Mouse (Mus musculus) limb, embryonic 12.5 days (tissue): ENCODE measurements around the gene Tbc1d10b. TPM values are rescaled to one million over a fixed set of nuclear protein-coding genes. Genes with fewer than 3 reads are reported as not detected.

Experiments used
- ATAC-seq: fragments of 200-750 bp; cut with Nextera tagmentation; 2 replicates; pipeline ENCODE4 v1.8.0; 2017; ENCODE audit warnings: low read depth, moderate TSS enrichment; ENCODE audit not compliant: insufficient number of reproducible peaks, insufficient read depth, low FRiP score, low TSS enrichment
- H3K27ac ChIP-seq: fragments of 300-500 bp; sonication (generic); 2 replicates; pipeline ENCODE4 v1.5.1; 2016; ENCODE audit warnings: mild to moderate bottlenecking, moderate library complexity
- H3K27me3 ChIP-seq: fragments of 300-500 bp; sonication (generic); 2 replicates; pipeline ENCODE4 v1.6.1; 2016; ENCODE audit warnings: mild to moderate bottlenecking, moderate library complexity
- H3K36me3 ChIP-seq: fragments of 300-500 bp; sonication (generic); 2 replicates; pipeline ENCODE4 v1.6.1; 2016; ENCODE audit warnings: mild to moderate bottlenecking, moderate library complexity
- H3K4me1 ChIP-seq: fragments of 300-500 bp; sonication (generic); replicated peaks from 2 replicates; pipeline ENCODE4 v1.6.1; 2016
- H3K4me2 ChIP-seq: fragments of 300-500 bp; sonication (generic); 2 replicates; pipeline ENCODE4 v1.6.1; 2016; ENCODE audit warnings: mild to moderate bottlenecking, moderate library complexity
- H3K4me3 ChIP-seq: fragments of 300-500 bp; sonication (generic); replicated peaks from 2 replicates; pipeline ENCODE4 v1.5.1; 2016; ENCODE audit warnings: mild to moderate bottlenecking
- H3K9ac ChIP-seq: fragments of 300-500 bp; sonication (generic); replicated peaks from 2 replicates; pipeline ENCODE4 v1.6.1; 2016; ENCODE audit warnings: mild to moderate bottlenecking, moderate library complexity
- H3K9me3 ChIP-seq: fragments of 300-500 bp; sonication (generic); 2 replicates; pipeline ENCODE4 v1.6.1; 2016; ENCODE audit warnings: mild to moderate bottlenecking, moderate library complexity
- WGBS: fragments of 180-500 bp; shearing (Covaris S2); methylation state at CpG from one replicate; pipeline ENCODE4 v1.1.7; 2016; 5-methylcytosine and 5-hydroxymethylcytosine counted together
- polyA plus RNA-seq: library from polyadenylated mRNA; unstranded; fragments of >200 nt; fragmentation: Nextera tagmentation; extraction: Ambion mirVana; gene quantifications from 2 replicates; pipeline ENCODE4 v1.2.1, GENCODE M21; 2016

Tbc1d10b gene
- polyA plus RNA-seq, 1 experiment from 2014 or later, result 45.3 TPM

- Histone ChIP-seq H3K27ac (peak within 1 kb of the TSS; percentile 89), H3K36me3 (peaks cover 78% of the 10 kb centered on the region), H3K9me3 (no peaks in the 10 kb centered on the region), H3K4me3 (peak within 1 kb of the TSS; percentile 56), H3K4me2 (peak within 1 kb of the TSS; percentile 74), H3K9ac (peak within 1 kb of the TSS; percentile 69), H3K4me1 (peaks cover 20% of the 10 kb centered on the region), H3K27me3 (no peaks in the 10 kb centered on the region)
- WGBS, result under 1% methylated on average over 51 of the region's 51 CpGs
- peak; percentile 95 for ATAC-seq
Observed at GRCm38 (mm10) chr7:127195544-127196295, 12.5 kb downstream of the Tbc1d10b start, which contains the start of gene Cd2bp2. TSS of gene Cd2bp2 (minus strand) at chr7:127196050.

- H3K36me3 ChIP-seq, result peaks cover 68% of the 10 kb centered on the region
Observed at GRCm38 (mm10) chr7:127194633-127195029, 13.6 kb downstream of the Tbc1d10b start.

GRCm38 (mm10) chr7:127194011-127194632, 14.1 kb downstream of the Tbc1d10b start:
- H3K4me3 ChIP-seq, result peak overlapping the region; percentile 56
- peaks cover 62% of the 10 kb centered on the region for H3K36me3 ChIP-seq
- H3K4me2 ChIP-seq, result peak overlapping the region; percentile 74
- peak overlapping the region; percentile 69; the same call in 1 of the 2 replicates for H3K9ac ChIP-seq
- no peaks in the 10 kb centered on the region for H3K9me3 ChIP-seq
- 92% methylated on average over 17 of the region's 17 CpGs for WGBS
- H3K4me1 ChIP-seq, result peaks cover 20% of the 10 kb centered on the region
- no peak overlapping the region for H3K27ac ChIP-seq
- no peaks in the 10 kb centered on the region for H3K27me3 ChIP-seq
- no peak for ATAC-seq

More at GRCm38 (mm10) chr7:127194633-127195029, 13.6 kb downstream of the Tbc1d10b start:
- 75% methylated on average over 7 of the region's 7 CpGs for WGBS
- ATAC-seq, result no peak
- peak overlapping the region; percentile 74 for H3K4me2 ChIP-seq
- H3K4me1 ChIP-seq, result peaks cover 20% of the 10 kb centered on the region
- H3K27me3 ChIP-seq, result no peaks in the 10 kb centered on the region
- H3K4me3 ChIP-seq, result peak overlapping the region; percentile 56
- peak overlapping the region; percentile 89 for H3K27ac ChIP-seq
- no peaks in the 10 kb centered on the region for H3K9me3 ChIP-seq
- peak overlapping the region; percentile 69 for H3K9ac ChIP-seq

- no peaks in the 10 kb centered on the region for H3K27me3 ChIP-seq
- H3K4me1 ChIP-seq, result peaks cover 20% of the 10 kb centered on the region
- no peak for ATAC-seq
- peaks cover 51% of the 10 kb centered on the region for H3K36me3 ChIP-seq
- 91% methylated on average over 5 of the region's 5 CpGs for WGBS
- H3K9ac ChIP-seq, result no peak overlapping the region
- no peak overlapping the region for H3K4me2 ChIP-seq
- no peaks in the 10 kb centered on the region for H3K9me3 ChIP-seq
- H3K27ac ChIP-seq, result no peak overlapping the region
- no peak overlapping the region for H3K4me3 ChIP-seq
Observed at GRCm38 (mm10) chr7:127192989-127193388, 15.3 kb downstream of the Tbc1d10b start.

- no peak for ATAC-seq
- no peak overlapping the region for H3K4me3 ChIP-seq
- no peak overlapping the region for H3K27ac ChIP-seq
- H3K4me1 ChIP-seq, result peaks cover 13% of the 10 kb centered on the region
- H3K36me3 ChIP-seq, result peaks cover 38% of the 10 kb centered on the region
- no peaks in the 10 kb centered on the region for H3K27me3 ChIP-seq
- H3K9me3 ChIP-seq, result no peaks in the 10 kb centered on the region
- no peak overlapping the region for H3K4me2 ChIP-seq
- no peak overlapping the region for H3K9ac ChIP-seq
- 86% methylated on average over 6 of the region's 6 CpGs for WGBS
Observed at GRCm38 (mm10) chr7:127190672-127191071, 17.6 kb downstream of the Tbc1d10b start.

GRCm38 (mm10) chr7:127188305-127189276, 19.7 kb downstream of the Tbc1d10b start:
- no peak for ATAC-seq
- no peak overlapping the region for H3K4me3 ChIP-seq
- H3K4me1 ChIP-seq, result no peaks in the 10 kb centered on the region
- H3K27ac ChIP-seq, result no peak overlapping the region
- H3K9me3 ChIP-seq, result no peaks in the 10 kb centered on the region
- no peak overlapping the region for H3K9ac ChIP-seq
- peaks cover 27% of the 10 kb centered on the region for H3K36me3 ChIP-seq
- H3K4me2 ChIP-seq, result no peak overlapping the region
- no peaks in the 10 kb centered on the region for H3K27me3 ChIP-seq
- 83% methylated on average over 17 of the region's 17 CpGs for WGBS

GRCm38 (mm10) chr7:127187351-127187750, 20.9 kb downstream of the Tbc1d10b start:
- no peak for ATAC-seq
- H3K27me3 ChIP-seq, result no peaks in the 10 kb centered on the region
- H3K4me2 ChIP-seq, result no peak overlapping the region
- 65% methylated on average over 10 of the region's 10 CpGs for WGBS
- H3K4me1 ChIP-seq, result no peaks in the 10 kb centered on the region
- H3K9me3 ChIP-seq, result no peaks in the 10 kb centered on the region
- no peak overlapping the region for H3K9ac ChIP-seq
- peaks cover 14% of the 10 kb centered on the region for H3K36me3 ChIP-seq
- no peak overlapping the region for H3K27ac ChIP-seq
- no peak overlapping the region for H3K4me3 ChIP-seq

GRCm38 (mm10) chr7:127185601-127186000, 22.7 kb downstream of the Tbc1d10b start:
- H3K9ac ChIP-seq, result no peak overlapping the region
- WGBS, result 63% methylated on average over 3 of the region's 3 CpGs
- no peak for ATAC-seq
- H3K4me3 ChIP-seq, result no peak overlapping the region
- H3K36me3 ChIP-seq, result no peaks in the 10 kb centered on the region
- H3K27me3 ChIP-seq, result no peaks in the 10 kb centered on the region
- H3K4me1 ChIP-seq, result no peaks in the 10 kb centered on the region
- no peaks in the 10 kb centered on the region for H3K9me3 ChIP-seq
- no peak overlapping the region for H3K27ac ChIP-seq
- H3K4me2 ChIP-seq, result no peak overlapping the region

- Histone ChIP-seq H3K9ac (no peak overlapping the region), H3K4me3 (no peak overlapping the region), H3K27ac (no peak overlapping the region), H3K36me3 (no peaks in the 10 kb centered on the region), H3K4me2 (no peak overlapping the region), H3K4me1 (no peaks in the 10 kb centered on the region), H3K9me3 (no peaks in the 10 kb centered on the region), H3K27me3 (no peaks in the 10 kb centered on the region)
- WGBS, result no CpG with 5 or more reads among the region's 1 CpGs
- no peak for ATAC-seq
Observed at GRCm38 (mm10) chr7:127184720-127185119, 23.5 kb downstream of the Tbc1d10b start.

- no peak for ATAC-seq
Observed at GRCm38 (mm10) chr7:127183828-127184227, 24.4 kb downstream of the Tbc1d10b start.

GRCm38 (mm10) chr7:127183345-127183744, 24.9 kb downstream of the Tbc1d10b start:
- H3K9me3 ChIP-seq, result no peaks in the 10 kb centered on the region
- H3K27me3 ChIP-seq, result no peaks in the 10 kb centered on the region
- 79% methylated on average over 8 of the region's 8 CpGs for WGBS
- H3K27ac ChIP-seq, result no peak overlapping the region
- no peak overlapping the region for H3K4me3 ChIP-seq
- no peak overlapping the region for H3K4me2 ChIP-seq
- no peak overlapping the region for H3K9ac ChIP-seq
- H3K36me3 ChIP-seq, result no peaks in the 10 kb centered on the region
- no peak for ATAC-seq
- H3K4me1 ChIP-seq, result no peaks in the 10 kb centered on the region

More at GRCm38 (mm10) chr7:127183828-127184227, 24.4 kb downstream of the Tbc1d10b start:
- Histone ChIP-seq H3K4me2 (no peak overlapping the region), H3K9me3 (no peaks in the 10 kb centered on the region), H3K9ac (no peak overlapping the region), H3K36me3 (no peaks in the 10 kb centered on the region), H3K27me3 (no peaks in the 10 kb centered on the region), H3K4me3 (no peak overlapping the region), H3K27ac (no peak overlapping the region), H3K4me1 (no peaks in the 10 kb centered on the region)
- 80% methylated on average over 6 of the region's 6 CpGs for WGBS
